Mouse (Mus musculus) lung, adult 2 months (tissue): ENCODE results near the gene Ciz1.

ENCODE experiments used
- CTCF ChIP-seq: fragments of 200-500 bp; IDR thresholded peaks from 2 replicates; pipeline ENCODE4 v1.5.1; 2011; ENCODE audit warnings: mild to moderate bottlenecking, low read length, control low read depth; ENCODE audit not compliant: insufficient read depth
- POLR2A ChIP-seq: fragments of 200-500 bp; IDR thresholded peaks from 2 replicates; pipeline ENCODE4 v1.6.1; 2011; ENCODE audit warnings: low read depth, mild to moderate bottlenecking, control low read depth, low read length, borderline replicate concordance; ENCODE audit errors: extremely low read depth

GRCm38 (mm10) chr2:32374191-32374590 lies 22.1 kb downstream of the Ciz1 start:
- no peak for TF ChIP-seq CTCF
- no peak for TF ChIP-seq POLR2A
